Mouse (Mus musculus) left cerebral cortex, adult 2 months (tissue): ENCODE measurements around the gene Fam184a. TPM values are rescaled to one million over a fixed set of nuclear protein-coding genes. Genes with fewer than 3 reads are reported as not detected.
"Not testable (repeated sequence)": the region's sequence is repeated elsewhere in the genome, so short reads cannot be mapped to it uniquely, and the experiment has no call there.

ENCODE experiments used
- DNase-seq, 2 experiments: peaks; one replicate each; pipeline ENCODE4 v3.0.0; 2021 to 2022; ENCODE audit warnings: low spot score in 2 of 2, mixed read lengths in 1 of 2; ENCODE audit errors: extremely low spot score in 1 of 2
- H3K27ac ChIP-seq: fragments of 200-600 bp; 2 replicates; pipeline ENCODE4 v1.8.1; 2022
- H3K4me3 ChIP-seq: fragments of 200-600 bp; 2 replicates; pipeline ENCODE4 v1.8.1; 2022
- CTCF ChIP-seq: fragments of 200-600 bp; IDR thresholded peaks from 2 replicates; pipeline ENCODE4 v1.8.1; 2022; ENCODE audit warnings: antibody characterized with exemption, mild to moderate bottlenecking, moderate library complexity
- intact Hi-C: fragments of 180-260 bp; cut with DNase I; formaldehyde crosslinking; loops from one replicate; pipeline ENCODE4 v1.15.1; 2025
- total RNA-seq, 2 experiments: library from RNA; stranded (reverse); gene quantifications; 2 replicates each; pipeline ENCODE4 v1.2.3; 2021

Gene Fam184a
- total RNA-seq, 2 experiments from 2014 or later: 26.3 to 31.8 TPM

DNA sequence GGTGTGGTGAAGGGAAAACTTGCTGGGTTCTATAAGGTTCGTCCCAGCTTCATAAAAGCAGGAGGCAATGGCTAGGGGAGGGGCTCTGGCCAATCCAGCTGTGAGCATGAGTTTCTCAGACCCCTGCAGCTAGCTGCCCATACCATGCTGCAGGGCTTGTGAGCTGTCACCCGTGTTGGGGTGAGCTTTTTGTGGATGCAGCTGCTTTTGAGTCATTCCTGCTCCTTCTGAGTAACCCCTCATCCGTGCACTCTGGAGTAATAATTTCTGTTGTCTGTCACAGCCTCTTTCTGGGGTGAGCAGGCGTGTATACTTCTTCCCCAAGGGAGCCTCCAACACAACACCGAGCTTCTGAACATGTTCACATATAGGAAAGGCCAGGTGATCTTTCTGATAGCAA, 63.0 kb downstream of the Fam184a start:
- intact Hi-C loops: no loop called here
- DNase-seq: no peak
- TF ChIP-seq CTCF: no peak
- Histone ChIP-seq H3K27ac (no peak overlapping the region), H3K4me3 (no peak overlapping the region)

DNA sequence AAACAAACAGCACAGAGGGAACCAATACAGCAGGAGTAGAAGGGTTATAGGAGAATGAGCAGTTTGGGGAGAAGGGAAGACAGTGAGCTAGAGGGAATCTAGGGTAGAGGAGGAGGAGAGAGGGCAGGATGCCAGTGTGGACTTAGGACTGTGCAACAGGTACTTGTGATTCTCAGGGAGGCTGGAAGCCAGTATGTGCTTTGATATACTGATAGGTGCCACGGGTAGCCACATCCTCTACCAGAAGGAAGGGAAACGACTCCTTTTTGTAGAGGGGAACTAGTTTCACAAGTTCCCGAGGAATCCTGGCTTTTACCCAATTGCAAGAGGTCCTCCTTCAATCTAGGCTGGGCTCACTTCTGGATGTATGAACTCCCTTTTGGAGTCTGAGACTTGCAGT, 65.1 kb downstream of the Fam184a start:
- intact Hi-C loops: no loop called here
- DNase-seq: no peak

DNA sequence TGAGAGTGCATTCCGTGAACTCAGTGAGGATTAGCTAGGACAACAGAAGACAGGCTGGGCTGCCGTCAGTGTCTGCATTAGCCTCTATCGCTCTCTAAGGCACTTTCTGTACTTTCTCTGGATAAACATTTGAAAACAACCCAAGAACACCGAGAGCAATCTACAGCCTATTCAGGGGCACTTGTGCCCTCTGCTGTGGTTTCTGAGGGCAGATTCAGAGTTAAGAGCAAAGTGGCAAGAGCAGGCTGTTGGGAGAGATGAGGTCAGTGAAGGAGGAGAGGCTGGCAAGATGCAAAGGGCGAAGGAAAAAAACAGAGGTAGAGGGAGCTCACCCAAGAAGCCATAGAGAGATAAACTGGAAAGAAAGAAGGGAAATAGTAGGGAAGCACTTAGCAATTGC, 67.7 kb downstream of the Fam184a start:
- H3K4me3 ChIP-seq: no peak overlapping the region
- no peak for TF ChIP-seq CTCF
- DNase-seq: no peak
- H3K27ac ChIP-seq: no peak overlapping the region
- intact Hi-C loops: no loop called here

More for the DNA sequence above, 65.1 kb downstream of the Fam184a start:
- no peak overlapping the region for H3K27ac ChIP-seq
- no peak for TF ChIP-seq CTCF
- H3K4me3 ChIP-seq: no peak overlapping the region

DNA sequence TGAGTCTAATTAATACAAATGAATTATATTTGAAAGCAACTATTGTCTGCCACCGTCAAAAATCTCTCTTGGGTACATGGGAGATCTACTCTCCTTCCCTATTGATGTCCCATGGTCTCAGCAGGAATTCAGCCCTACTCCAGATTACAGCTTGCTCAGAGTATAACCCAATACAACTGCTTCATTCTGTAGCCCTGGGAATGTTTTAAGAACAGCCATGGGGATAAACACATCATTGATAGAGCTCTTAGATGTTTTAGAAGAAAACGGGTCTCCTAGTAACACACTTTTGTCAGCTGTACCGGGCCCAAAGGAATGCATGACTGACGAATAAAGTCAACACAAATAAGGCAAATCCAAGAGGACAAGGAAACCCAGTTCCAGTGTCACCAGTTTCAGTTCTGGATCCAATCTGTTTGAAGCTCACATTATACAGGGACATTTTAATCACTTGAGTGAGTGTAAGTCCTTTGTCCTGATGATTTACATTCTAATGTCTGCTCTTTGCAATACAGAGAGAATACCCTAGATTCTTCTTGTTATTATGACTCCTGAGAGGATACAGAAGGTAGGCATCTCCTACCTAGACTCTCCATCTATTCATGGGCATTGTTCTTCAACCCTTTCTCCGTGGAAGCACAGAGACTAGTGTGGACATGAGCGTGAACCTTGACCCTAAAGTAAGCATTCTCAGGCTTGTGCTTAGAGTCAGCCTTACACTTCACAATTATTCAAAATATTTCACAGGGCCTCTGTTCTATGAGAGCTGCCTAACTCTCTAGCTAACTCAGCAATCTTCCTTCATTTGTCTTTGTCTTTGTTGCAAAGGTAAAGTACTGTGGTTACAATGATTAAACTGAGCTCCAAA, 71.0 kb downstream of the Fam184a start:
- TF ChIP-seq CTCF: no peak
- intact Hi-C loops: no loop called here
- no peak for DNase-seq
- Histone ChIP-seq H3K4me3 (no peak overlapping the region), H3K27ac (no peak overlapping the region)

DNA sequence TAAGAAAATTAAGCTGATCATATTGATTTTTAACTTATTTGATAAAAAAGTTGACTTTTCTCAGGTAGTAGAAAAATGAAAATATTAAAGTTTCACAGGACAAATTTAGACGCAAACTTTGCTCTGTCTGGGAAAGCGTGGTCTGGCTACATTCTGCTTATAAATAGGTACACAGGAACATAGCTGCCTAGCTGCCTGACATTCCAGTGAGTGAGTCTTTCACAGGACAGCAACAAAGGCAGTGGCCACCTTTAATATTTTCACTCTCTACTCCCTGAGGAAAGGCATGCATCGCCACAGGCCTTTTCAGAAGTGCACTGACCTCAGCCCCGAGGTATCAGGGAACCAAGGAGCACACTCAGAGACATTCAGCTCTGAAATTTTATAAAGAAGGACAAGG, 89.1 kb downstream of the Fam184a start:
- no peak overlapping the region for H3K27ac ChIP-seq
- DNase-seq: no peak
- intact Hi-C loops: no loop called here
- no peak overlapping the region for H3K4me3 ChIP-seq
- no peak for TF ChIP-seq CTCF

DNA sequence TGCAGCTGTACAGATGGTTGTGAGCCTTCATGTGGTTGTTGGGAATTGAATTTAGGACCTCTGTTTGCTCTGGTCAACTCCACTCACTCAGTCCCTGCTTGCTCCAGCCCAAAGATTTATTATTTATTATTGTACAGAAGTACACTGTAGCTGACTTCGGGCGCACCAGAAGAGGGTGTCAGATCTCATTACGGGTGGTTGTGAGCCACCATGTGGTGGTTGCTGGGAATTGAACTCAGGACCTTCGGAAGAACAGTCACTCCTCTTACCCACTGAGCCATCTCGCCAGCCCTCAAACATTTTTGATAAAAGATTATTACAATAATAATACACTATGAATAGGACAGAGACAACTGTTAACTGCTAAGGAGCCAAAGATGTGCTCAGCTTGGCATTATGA, 96.7 kb downstream of the Fam184a start:
- intact Hi-C loops, H3K27ac ChIP-seq, H3K4me3 ChIP-seq, DNase-seq: not testable (repeated sequence)
- TF ChIP-seq CTCF: peak; percentile 12; the same call in 1 of the 2 replicates

DNA sequence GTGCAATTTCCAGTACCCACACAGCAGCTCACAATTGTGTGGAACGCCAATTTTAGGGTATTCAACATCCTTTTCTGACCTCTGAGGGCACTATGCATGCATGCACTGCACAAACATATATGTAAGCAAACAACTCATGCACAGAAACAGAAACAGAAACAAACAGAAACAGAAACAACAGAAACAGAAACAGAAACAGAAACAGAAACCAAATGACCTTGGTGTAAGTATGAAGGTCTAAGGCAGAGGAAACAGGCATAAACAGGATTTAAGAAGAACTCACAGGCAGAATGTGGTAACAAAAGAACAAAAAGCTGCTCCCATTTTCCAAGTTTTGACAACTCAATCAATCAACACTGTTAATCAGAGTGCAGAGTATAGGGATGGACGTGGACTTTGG, 100.2 kb downstream of the Fam184a start:
- Histone ChIP-seq H3K27ac (no peak overlapping the region), H3K4me3 (no peak overlapping the region)
- TF ChIP-seq CTCF: no peak
- no peak for DNase-seq
- intact Hi-C loops: no loop called here

DNA sequence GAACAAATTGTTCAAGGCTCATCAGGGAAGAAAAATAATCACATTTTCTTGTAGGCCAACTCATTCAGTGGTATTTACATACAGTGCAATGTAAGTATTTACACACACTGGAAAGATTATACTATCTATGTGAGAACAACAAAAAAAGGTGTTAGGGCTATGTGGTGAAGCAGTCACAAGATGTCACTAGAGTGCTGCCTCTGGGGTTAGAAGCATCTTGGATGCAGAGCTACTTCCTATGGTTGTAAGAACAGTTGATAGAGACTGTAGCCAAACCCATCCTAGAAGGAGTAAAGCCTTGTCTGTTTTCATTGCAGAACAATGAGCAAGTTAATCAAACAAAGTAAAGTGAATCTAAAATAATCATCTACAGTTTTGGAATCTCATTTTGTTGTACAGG, 109.4 kb downstream of the Fam184a start:
- peak; percentile 38 to 41 for DNase-seq

DNA sequence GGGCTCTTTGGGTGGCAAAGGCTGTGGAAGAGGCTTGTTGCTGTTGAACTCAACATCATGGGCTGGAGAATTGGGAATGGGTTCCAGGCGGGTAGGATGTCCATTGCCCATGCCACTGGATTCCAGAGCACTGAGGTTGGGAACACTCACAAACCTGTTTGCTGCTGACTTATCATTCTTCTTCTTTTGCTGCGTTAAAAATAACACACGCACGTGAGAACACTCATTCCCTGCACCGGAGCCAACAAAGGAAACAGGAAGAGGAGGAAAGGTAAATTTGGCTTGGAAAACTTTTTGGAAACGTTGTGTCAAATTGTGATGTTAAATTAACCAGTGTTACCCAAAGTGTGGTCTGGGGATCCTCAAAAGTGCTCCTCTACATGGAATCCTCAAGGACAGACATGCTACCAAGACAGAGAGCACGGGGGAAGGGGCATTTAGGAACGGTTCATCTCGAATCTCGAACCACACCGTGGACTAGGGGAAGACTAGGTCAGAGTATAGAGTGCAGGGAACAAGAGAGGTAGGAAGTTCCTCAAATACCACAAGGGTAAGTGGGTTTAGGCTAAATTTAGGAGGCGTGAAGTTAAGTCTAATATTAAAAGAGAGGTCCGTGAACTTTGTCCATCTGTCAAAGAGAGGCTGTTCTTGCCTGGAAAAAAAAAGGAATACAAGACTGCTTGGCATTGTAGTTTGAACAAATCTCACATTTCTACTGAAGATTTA, 115.5 kb downstream of the Fam184a start:
- Histone ChIP-seq H3K27ac (no peak overlapping the region), H3K4me3 (no peak overlapping the region)
- intact Hi-C loops: no loop called here
- TF ChIP-seq CTCF: no peak
- DNase-seq: no peak

More for the DNA sequence above, 109.4 kb downstream of the Fam184a start:
- peak; percentile 86 for TF ChIP-seq CTCF
- intact Hi-C loops: loop anchor here (1.0 to 5.0 kb wide), 2 partner anchors 111 to 154 kb away; partner anchors contain the start of gene Fam184a
- H3K27ac ChIP-seq: no peak overlapping the region
- no peak overlapping the region for H3K4me3 ChIP-seq

DNA sequence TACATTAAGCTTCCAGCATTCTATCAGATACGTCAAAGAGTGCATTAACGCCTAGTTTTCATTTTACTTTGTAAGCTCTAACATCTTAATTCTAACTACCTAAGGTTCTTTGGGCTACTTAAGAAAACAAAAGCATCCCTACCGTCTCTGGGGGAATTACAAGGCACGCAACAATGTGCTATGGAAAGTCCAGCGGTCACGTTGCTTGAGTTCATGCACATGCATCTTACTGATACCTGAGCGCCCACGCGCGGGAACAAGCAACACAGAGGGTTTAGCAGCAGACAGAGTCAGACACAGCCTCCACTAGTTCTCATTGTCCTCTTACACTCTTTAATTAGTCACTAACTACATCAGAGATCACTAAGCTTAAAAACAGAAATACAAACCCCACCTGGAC, 116.8 kb downstream of the Fam184a start:
- H3K4me3 ChIP-seq: no peak overlapping the region
- DNase-seq: no peak
- intact Hi-C loops: no loop called here
- no peak overlapping the region for H3K27ac ChIP-seq
- TF ChIP-seq CTCF: no peak

DNA sequence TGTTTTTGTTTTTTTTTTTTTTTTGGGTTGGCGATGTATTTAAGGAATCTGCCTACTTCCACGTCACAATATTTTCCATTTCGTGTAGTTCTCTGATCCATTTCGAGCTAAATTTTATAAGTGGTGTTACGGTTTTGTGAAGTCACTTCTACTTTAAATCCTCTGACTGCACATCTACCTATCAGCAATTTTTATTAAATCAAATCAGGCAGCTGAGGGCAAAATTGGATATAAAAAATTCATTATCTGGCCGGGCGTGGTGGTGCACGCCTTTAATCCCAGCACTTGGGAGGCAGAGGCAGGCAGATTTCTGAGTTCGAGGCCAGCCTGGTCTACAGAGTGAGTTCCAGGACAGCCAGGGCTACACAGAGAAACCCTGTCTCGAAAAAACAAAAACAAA, 120.6 kb downstream of the Fam184a start, which contains the start of gene Mcm9:
Gene Mcm9 (minus strand): TSS at position 101 of the 400 bp plus-strand sequence.
- intact Hi-C loops, DNase-seq: not testable (repeated sequence)
- Histone ChIP-seq H3K27ac (peak within 1 kb of the TSS; percentile 82), H3K4me3 (peak within 1 kb of the TSS; percentile 98)

DNA sequence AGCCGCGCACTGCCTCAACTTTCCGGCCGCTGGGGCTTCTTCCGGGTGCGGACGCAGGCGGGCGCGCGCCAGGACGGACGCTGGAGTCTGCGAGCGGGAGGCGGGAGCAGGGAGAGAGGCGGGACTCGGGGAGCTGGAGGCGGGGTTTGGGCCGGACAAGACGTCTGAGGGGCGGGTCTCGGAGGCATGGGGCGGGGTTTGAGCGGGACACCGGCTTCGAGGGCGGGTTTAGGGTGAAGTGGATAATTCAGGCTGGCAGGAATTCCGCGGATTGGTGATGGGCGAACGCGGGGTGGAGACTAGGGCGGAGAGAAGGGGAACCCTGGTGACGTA, 121.0 kb downstream of the Fam184a start:
- TF ChIP-seq CTCF: no peak
- intact Hi-C loops: loop anchor here (2.0 kb wide), 1 partner anchor 33 kb away; the partner anchor contains the start of gene Asf1a
- Histone ChIP-seq H3K27ac (peak overlapping the region; percentile 82), H3K4me3 (peak overlapping the region; percentile 98)
- peak; percentile 95 for DNase-seq
